Mouse (Mus musculus) liver, postnatal 0 days (tissue): ENCODE results near the gene Scn11a.

Experiments used
- CTCF ChIP-seq: sonication (generic); IDR thresholded peaks from 2 replicates; pipeline ENCODE4 v1.5.1; 2016; ENCODE audit warnings: antibody characterized with exemption, low read depth
- EP300 ChIP-seq: IDR thresholded peaks from 2 replicates; pipeline ENCODE4 v1.6.1; 2016; ENCODE audit warnings: antibody characterized with exemption, low read depth, mild to moderate bottlenecking

- TF ChIP-seq EP300 = no peak
- TF ChIP-seq CTCF = no peak
These were observed 48.6 kb downstream of the Scn11a start for GRCm38 (mm10) chr9:119776661-119777060.
